Mouse (Mus musculus) testis, adult 2 months (tissue): ENCODE measurements around the gene Gfral. TPM values are rescaled to one million over a fixed set of nuclear protein-coding genes. Genes with fewer than 3 reads are reported as not detected.

Source experiments
- H3K27ac ChIP-seq: fragments of 200-500 bp; 2 replicates; pipeline ENCODE4 v1.5.1; 2012; ENCODE audit warnings: low read depth, low read length; ENCODE audit not compliant: control insufficient read depth, insufficient read depth
- H3K27me3 ChIP-seq: fragments of 200-500 bp; 2 replicates; pipeline ENCODE4 v1.6.1; 2012; ENCODE audit warnings: mild to moderate bottlenecking, low read length, moderate library complexity; ENCODE audit not compliant: control insufficient read depth, insufficient read depth
- H3K36me3 ChIP-seq: fragments of 200-500 bp; 2 replicates; pipeline ENCODE4 v1.6.1; 2012; ENCODE audit warnings: mild to moderate bottlenecking, low read length; ENCODE audit not compliant: control insufficient read depth, insufficient read depth
- H3K4me1 ChIP-seq: fragments of 200-500 bp; 2 replicates; pipeline ENCODE4 v1.6.1; 2012; ENCODE audit warnings: low read length; ENCODE audit not compliant: control insufficient read depth, insufficient read depth
- H3K4me3 ChIP-seq: fragments of 200-500 bp; 2 replicates; pipeline ENCODE4 v1.5.1; 2012; ENCODE audit warnings: low read depth, mild to moderate bottlenecking, low read length, moderate library complexity, mixed read lengths; ENCODE audit not compliant: control insufficient read depth
- CTCF ChIP-seq: fragments of 200-500 bp; IDR thresholded peaks from 2 replicates; pipeline ENCODE4 v1.5.1; 2012; ENCODE audit warnings: low read depth, mild to moderate bottlenecking, inconsistent platforms, low read length, moderate library complexity; ENCODE audit not compliant: control insufficient read depth, insufficient read depth, insufficient replicate concordance
- POLR2A ChIP-seq: fragments of 200-500 bp; IDR thresholded peaks from 2 replicates; pipeline ENCODE4 v1.6.1; 2012; ENCODE audit warnings: low read depth, mild to moderate bottlenecking, inconsistent platforms, low read length, moderate library complexity; ENCODE audit not compliant: control insufficient read depth
- polyA plus RNA-seq: library from polyadenylated mRNA; depleted of rRNA; stranded (reverse); fragments of >200 nt; gene quantifications from 2 replicates; pipeline ENCODE4 v1.2.3, GENCODE M21; 2012; rRNA removed

Gfral gene
- polyA plus RNA-seq = not detected in 2 replicates

DNA sequence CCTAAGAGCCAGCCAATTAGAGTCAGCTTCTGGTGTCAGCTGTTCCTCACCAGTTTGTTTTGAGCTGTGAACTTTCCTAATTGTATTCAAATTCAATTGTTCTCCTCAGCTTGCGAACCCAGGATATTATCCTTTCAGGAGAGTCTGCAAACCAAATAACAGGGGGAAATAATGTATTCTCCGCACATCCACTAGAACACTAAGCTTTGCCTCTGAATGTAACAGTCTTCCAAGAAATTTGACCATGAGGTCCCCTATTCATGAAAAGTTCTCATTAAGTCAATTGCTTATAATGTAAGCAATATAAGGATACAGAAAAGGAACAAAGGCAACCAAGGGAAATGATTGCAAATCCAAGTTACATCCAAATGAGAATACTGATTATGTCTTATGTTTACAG, at the start of gene Gfral:
Gene Gfral (minus strand): TSS at position 101 of the 400 bp plus-strand sequence.
- no peaks in the 10 kb centered on the region for H3K36me3 ChIP-seq
- no peaks in the 10 kb centered on the region for H3K4me1 ChIP-seq
- H3K4me3 ChIP-seq = no peak within 1 kb of the TSS
- H3K27ac ChIP-seq = no peak within 1 kb of the TSS
- TF ChIP-seq CTCF = no peak
- no peaks in the 10 kb centered on the region for H3K27me3 ChIP-seq

DNA sequence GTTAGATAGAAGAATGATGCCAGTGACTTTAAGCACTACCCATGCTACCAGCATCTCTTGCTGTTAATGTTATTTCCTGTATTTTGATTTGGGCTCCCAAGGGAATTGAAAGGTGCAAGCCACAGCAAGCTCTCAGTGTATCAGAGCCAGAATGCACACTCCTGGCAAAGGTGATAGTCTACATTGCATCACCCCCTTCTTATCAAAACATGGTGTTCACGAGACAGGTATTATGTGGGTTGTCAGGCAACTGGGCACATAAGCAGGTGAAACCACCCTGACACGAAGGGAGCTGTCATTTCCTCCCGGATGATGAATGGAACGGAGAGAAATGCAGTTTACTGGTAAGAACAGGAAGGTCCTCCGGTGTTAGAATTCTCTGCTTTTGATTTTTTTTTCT, 44.3 kb upstream of the Gfral start:
- no peaks in the 10 kb centered on the region for H3K4me1 ChIP-seq
- TF ChIP-seq CTCF (no peak), POLR2A (no peak)
- no peak overlapping the region for H3K27ac ChIP-seq

DNA sequence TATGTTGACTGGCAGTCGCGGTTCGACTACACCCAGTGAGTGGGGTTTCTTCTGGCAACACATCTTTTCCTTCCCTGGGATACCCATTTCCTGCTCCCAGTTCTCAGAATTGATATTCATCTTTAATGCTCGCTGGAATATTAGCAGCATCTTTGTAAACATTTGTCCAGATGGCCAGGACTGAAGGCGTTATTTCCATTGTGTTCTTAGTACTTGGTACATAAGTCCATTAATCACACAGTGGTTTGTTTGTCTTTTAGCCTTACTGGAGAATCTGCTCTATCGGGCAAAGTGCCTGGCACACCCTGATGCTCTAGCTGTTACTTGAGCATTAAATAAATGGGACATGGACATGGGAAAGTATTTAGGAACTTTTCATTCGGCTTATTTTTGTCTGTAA, 39.1 kb upstream of the Gfral start:
- no peaks in the 10 kb centered on the region for H3K4me1 ChIP-seq
- TF ChIP-seq POLR2A = no peak
- no peak for TF ChIP-seq CTCF
- H3K4me3 ChIP-seq = no peak overlapping the region

More for the DNA sequence above, 44.3 kb upstream of the Gfral start:
- no peaks in the 10 kb centered on the region for H3K36me3 ChIP-seq
- no peaks in the 10 kb centered on the region for H3K27me3 ChIP-seq
- H3K4me3 ChIP-seq = no peak overlapping the region

GRCm38 (mm10) chr9:76252109-76252508, 38.7 kb upstream of the Gfral start:
- no peak for TF ChIP-seq POLR2A
- no peak for TF ChIP-seq CTCF
- no peak overlapping the region for H3K4me3 ChIP-seq

More for the DNA sequence above, 39.1 kb upstream of the Gfral start:
- Histone ChIP-seq H3K27me3 (no peaks in the 10 kb centered on the region), H3K27ac (no peak overlapping the region), H3K36me3 (no peaks in the 10 kb centered on the region)

DNA sequence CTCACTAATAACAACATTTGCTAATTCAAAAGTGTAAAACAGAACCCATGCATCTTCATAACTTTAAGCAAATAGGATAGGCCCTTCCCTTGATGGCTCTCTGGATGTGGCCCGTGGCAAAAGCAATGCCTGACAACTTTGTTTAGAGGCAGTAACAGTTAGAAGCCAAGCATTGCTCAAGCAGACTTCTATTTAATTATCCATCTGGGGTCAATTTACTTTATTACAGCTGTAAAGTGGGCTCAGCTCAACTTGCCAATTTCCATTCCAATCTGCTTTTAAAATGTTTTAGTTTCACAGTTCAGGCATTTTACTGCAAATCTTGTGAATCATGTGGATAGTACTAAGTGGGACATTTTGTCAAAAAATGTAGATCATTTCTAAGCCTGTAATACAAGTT, 28.9 kb upstream of the Gfral start:
- Histone ChIP-seq H3K27ac (no peak overlapping the region), H3K36me3 (no peaks in the 10 kb centered on the region), H3K4me3 (no peak overlapping the region), H3K4me1 (no peaks in the 10 kb centered on the region), H3K27me3 (no peaks in the 10 kb centered on the region)
- TF ChIP-seq POLR2A (no peak), CTCF (no peak)

More at GRCm38 (mm10) chr9:76252109-76252508, 38.7 kb upstream of the Gfral start:
- H3K4me1 ChIP-seq = no peaks in the 10 kb centered on the region
- H3K27me3 ChIP-seq = no peaks in the 10 kb centered on the region
- H3K27ac ChIP-seq = no peak overlapping the region
- H3K36me3 ChIP-seq = no peaks in the 10 kb centered on the region

- no peaks in the 10 kb centered on the region for H3K36me3 ChIP-seq
- no peak overlapping the region for H3K4me3 ChIP-seq
- no peaks in the 10 kb centered on the region for H3K4me1 ChIP-seq
- no peak overlapping the region for H3K27ac ChIP-seq
- TF ChIP-seq CTCF (no peak), POLR2A (no peak)
- H3K27me3 ChIP-seq = peaks cover 2% of the 10 kb centered on the region; the same call in 1 of the 2 replicates
These were observed 24.5 kb upstream of the Gfral start for GRCm38 (mm10) chr9:76237946-76238345.

- H3K27ac ChIP-seq = no peak overlapping the region
- TF ChIP-seq CTCF = no peak
- TF ChIP-seq POLR2A = no peak
- no peak overlapping the region for H3K4me3 ChIP-seq
- no peaks in the 10 kb centered on the region for H3K36me3 ChIP-seq
- no peaks in the 10 kb centered on the region for H3K4me1 ChIP-seq
- peaks cover 2% of the 10 kb centered on the region; the same call in 1 of the 2 replicates for H3K27me3 ChIP-seq
These were observed 23.8 kb upstream of the Gfral start for GRCm38 (mm10) chr9:76237243-76237642.

GRCm38 (mm10) chr9:76236626-76237025, 23.2 kb upstream of the Gfral start:
- Histone ChIP-seq H3K27me3 (peaks cover 2% of the 10 kb centered on the region; the same call in 1 of the 2 replicates), H3K4me3 (no peak overlapping the region), H3K36me3 (no peaks in the 10 kb centered on the region), H3K27ac (no peak overlapping the region), H3K4me1 (no peaks in the 10 kb centered on the region)
- TF ChIP-seq POLR2A = no peak
